Mouse (Mus musculus) MEL (cell line): ENCODE results near the gene Nsun2.

Experiments
- CTCF ChIP-seq, 3 experiments: IDR thresholded peaks in 2 of 3; conservative IDR thresholded peaks in 1 of 3; 2 replicates each; pipeline ENCODE4 v1.5.1; 2011 to 2012; ENCODE audit warnings: low read length in 3 of 3, low read depth in 2 of 3, mild to moderate bottlenecking in 2 of 3, improper control_type of control experiment in 1 of 3, inconsistent platforms in 1 of 3, mixed read lengths in 1 of 3, moderate library complexity in 1 of 3; ENCODE audit not compliant: control insufficient read depth in 1 of 3, insufficient read depth in 1 of 3, poor library complexity in 1 of 3, severe bottlenecking in 1 of 3
- E2F4 ChIP-seq: IDR thresholded peaks from 2 replicates; pipeline ENCODE4 v1.6.1; 2011; ENCODE audit warnings: low read depth, low read length, improper control_type of control experiment, borderline replicate concordance
- HCFC1 ChIP-seq: IDR thresholded peaks from 2 replicates; pipeline ENCODE4 v1.6.1; 2012; ENCODE audit warnings: low read depth, mild to moderate bottlenecking, inconsistent platforms, low read length, improper control_type of control experiment, moderate library complexity
- KAT2A ChIP-seq: conservative IDR thresholded peaks from 2 replicates; pipeline ENCODE4 v1.6.1; 2012; ENCODE audit warnings: low read depth, low read length, improper control_type of control experiment, inconsistent platforms
- NRF1 ChIP-seq: IDR thresholded peaks from 2 replicates; pipeline ENCODE4 v1.6.1; 2014; ENCODE audit warnings: low read depth, mild to moderate bottlenecking, inconsistent platforms, low read length, improper control_type of control experiment, moderate library complexity; ENCODE audit not compliant: poor library complexity, insufficient read depth, severe bottlenecking
- POLR2A ChIP-seq, 2 experiments: IDR thresholded peaks; 2 replicates each; pipeline ENCODE4 v1.6.1; 2011 to 2012; ENCODE audit warnings: low read length in 2 of 2, mild to moderate bottlenecking in 2 of 2, control low read depth in 1 of 2, improper control_type of control experiment in 1 of 2, low read depth in 1 of 2, moderate library complexity in 1 of 2; ENCODE audit not compliant: control insufficient read depth in 1 of 2, insufficient read depth in 1 of 2, poor library complexity in 1 of 2
- RCOR1 ChIP-seq: IDR thresholded peaks from 2 replicates; pipeline ENCODE4 v1.6.1; 2012; ENCODE audit warnings: low read depth, mild to moderate bottlenecking, inconsistent platforms, low read length, improper control_type of control experiment
- UBTF ChIP-seq: IDR thresholded peaks from 2 replicates; pipeline ENCODE4 v1.6.1; 2012; ENCODE audit warnings: low read depth, mild to moderate bottlenecking, inconsistent platforms, low read length, improper control_type of control experiment, moderate library complexity, borderline replicate concordance; ENCODE audit not compliant: insufficient read depth
- ZMIZ1 ChIP-seq: IDR thresholded peaks from 2 replicates; pipeline ENCODE4 v1.6.1; 2012; ENCODE audit warnings: low read depth, mild to moderate bottlenecking, inconsistent platforms, low read length, improper control_type of control experiment, moderate library complexity
- ZNF384 ChIP-seq: IDR thresholded peaks from 2 replicates; pipeline ENCODE4 v1.6.1; 2012; ENCODE audit warnings: low read depth, mild to moderate bottlenecking, inconsistent platforms, low read length, improper control_type of control experiment

DNA sequence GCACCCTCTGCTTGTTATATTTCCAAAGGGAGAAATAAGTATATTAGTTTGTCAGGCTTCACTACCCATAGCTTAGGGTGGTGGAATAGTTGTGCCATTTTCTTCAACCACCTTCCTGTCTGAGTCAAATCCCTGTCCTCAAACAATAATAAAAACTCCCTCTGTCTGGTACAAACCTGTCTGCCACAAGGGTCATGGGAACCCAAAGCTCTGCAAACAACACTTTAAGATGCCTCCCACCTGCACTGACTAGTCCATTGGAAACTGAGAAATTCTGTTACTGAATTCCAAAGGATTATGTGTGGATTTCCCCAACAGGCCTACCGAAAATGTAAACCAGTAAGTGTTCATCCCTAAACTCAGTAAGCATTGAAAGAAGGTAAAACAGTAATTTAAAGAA is 71.1 kb downstream of the Nsun2 start:
- TF ChIP-seq RCOR1: no peak
- no peak for TF ChIP-seq HCFC1
- TF ChIP-seq ZMIZ1: no peak
- no peak for TF ChIP-seq KAT2A
- no peak for TF ChIP-seq CTCF (IDR thresholded peaks at IDR 0.05 in 2 of 3, conservative IDR thresholded peaks at IDR 0.05 in 1 of 3; ENCODE audit: control insufficient read depth in 1 of 3, insufficient read depth in 1 of 3, low read depth in 2 of 3, low read length in 3 of 3, poor library complexity in 1 of 3, severe bottlenecking in 1 of 3)
- no peak for TF ChIP-seq ZNF384
- TF ChIP-seq NRF1: no peak
- no peak for TF ChIP-seq UBTF
- TF ChIP-seq E2F4: no peak
- no peak for TF ChIP-seq POLR2A (IDR thresholded peaks at IDR 0.05; ENCODE audit: control insufficient read depth in 1 of 2, insufficient read depth in 1 of 2, low read depth in 1 of 2, low read length in 2 of 2, poor library complexity in 1 of 2)
